Mouse (Mus musculus): Measurements from ENCODE around the gene Gm20715. TPM values are rescaled to one million over a fixed set of nuclear protein-coding genes. Genes with fewer than 3 reads are reported as not detected.

The Gm20715 gene
- polyA plus RNA-seq (2012; rRNA removed; ENCODE audit: low replicate concordance) = not detected in 2 replicates

DNA sequence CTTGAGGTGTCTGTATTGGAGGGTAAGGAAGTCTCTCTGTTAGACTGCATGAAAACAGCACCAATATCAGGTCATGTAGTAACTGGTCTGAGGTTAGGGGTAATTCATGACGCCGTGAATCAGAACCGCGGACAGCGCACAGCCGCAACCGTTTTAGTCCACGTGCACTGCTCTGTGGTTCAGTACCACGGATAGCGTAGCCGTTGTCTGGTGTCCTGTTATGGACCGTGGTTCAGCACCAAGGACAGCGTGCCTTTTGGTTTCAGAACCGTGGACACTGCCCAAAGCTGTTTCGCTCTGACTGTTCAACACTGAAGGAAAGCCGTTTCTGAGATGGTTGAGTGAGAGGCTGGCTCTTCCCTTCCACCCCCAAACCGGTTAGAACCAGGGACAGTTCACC, at the start of gene Gm20715:
Gene Gm20715, plus strand, starts transcription at position 235 of the 400 bp plus-strand sequence.

DNA sequence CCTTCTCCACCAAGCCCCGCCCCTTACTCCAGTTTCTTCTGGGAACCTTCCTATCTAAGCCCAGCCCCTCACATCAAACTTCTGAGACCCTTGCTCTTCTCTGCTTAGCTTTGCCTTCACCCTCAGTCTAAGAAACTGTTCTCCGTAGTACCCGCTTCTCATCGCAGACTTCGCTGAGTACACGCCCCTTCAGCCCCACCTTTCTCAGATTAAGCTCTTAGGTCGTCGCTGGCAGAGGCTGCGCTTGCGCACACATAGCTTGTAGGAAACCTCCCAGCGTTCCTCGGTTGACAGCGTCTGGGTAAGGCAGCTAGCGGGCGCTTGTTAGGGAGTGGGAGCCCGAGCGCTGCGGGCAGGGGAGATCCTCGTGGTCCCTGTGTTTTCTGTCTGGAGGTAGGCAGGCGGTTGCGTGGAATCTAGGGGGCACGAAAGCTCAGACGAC, 47.0 kb upstream of the Gm20715 start, which contains the start of gene Zfp78:
Gene Zfp78, plus strand, starts transcription at position 234 of the 442 bp plus-strand sequence.

DNA sequence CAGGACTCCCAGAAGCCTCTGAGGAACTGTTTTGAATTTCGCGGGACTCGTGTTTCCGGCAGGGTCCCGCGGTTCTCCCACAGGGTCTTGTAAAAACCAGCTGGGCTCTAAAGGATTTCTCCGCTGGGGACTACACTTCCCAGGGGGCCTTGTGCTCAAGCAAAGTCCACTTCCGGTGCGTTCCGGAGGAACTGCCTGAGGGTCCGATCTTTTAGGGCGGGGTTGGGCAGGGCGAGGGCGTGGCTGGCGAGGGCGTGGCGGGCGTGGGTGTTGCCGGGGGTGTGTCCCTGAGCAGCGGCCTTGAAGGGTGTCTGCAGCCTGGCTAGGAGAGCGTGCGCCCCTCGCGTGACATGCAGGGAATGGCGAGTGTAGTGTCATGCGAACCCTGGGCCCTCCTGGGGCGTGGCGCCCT, 27.0 kb upstream of the Gm20715 start, which contains the start of gene Zfp28:
Gene Zfp28, plus strand, starts transcription at position 252 of the 412 bp plus-strand sequence.

DNA sequence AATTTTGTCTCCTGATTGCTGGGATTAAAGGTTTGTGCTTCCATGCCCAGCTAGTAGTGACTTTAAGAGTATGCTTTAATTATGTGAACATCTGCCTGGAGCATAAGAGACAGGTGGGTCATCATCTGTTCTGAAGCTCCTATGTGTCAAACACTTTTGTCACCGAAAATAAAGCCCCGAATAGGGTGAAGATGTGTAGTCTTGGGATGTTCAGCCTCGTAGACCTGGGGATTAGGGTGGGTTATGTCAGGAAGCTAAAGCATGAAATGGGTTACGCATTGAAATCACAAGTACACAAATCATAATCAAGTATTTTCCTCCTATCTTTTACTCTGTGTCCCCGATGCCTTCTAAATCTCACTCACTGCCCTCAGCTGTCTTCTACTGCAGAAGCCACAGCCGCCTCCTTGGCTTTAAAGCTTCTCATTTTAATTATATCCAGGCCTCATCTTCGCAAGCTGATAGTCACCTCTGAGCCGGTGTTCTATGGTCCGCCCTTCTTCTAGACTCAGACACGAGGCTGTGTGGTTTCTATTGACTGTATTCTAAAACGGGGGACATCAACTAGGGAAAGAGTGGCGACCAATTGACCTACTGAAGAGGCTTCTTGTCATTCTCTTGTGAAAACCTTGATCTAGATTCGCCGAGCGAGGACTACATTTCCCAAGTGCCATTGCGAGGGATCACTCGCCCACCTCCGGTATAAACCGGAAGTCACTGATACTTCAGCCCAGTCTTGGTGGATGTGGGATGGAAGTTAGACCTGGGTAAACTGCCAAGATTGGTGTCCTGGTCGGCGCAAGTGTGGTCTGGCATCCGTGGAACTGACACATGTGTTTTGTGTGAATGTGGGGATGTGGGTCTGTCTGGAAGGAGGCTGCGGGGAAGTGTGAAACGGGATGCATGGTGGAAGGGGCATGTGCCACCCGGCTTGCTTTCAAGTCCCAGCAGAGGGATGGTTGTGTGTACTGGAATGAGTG, 11.8 kb upstream of the Gm20715 start, which contains the start of gene Smim17:
Gene Smim17, plus strand, starts transcription at position 720 of the 980 bp plus-strand sequence.

DNA sequence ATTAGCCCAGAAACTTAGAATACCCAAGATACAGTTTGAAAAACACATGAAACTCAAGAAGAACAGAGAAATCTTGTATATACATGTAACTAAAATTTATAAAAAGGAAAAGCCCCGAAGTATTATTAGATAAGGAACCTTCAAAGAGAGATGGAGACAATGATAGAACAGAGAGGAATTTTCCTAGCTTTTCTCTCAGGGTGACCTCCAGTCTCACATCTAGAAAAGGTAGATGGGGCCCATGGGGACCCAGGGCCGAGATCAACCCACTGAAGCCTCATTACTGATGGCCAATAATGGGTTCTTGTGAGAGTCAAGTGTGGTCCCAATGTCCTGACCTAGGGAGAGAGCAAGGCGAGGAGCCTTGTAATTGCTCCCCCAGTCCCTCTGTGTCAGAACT, 28.3 kb downstream of the Gm20715 start, which contains the start of gene Olfr1344:
Gene Olfr1344, plus strand, starts transcription at position 301 of the 400 bp plus-strand sequence.

DNA sequence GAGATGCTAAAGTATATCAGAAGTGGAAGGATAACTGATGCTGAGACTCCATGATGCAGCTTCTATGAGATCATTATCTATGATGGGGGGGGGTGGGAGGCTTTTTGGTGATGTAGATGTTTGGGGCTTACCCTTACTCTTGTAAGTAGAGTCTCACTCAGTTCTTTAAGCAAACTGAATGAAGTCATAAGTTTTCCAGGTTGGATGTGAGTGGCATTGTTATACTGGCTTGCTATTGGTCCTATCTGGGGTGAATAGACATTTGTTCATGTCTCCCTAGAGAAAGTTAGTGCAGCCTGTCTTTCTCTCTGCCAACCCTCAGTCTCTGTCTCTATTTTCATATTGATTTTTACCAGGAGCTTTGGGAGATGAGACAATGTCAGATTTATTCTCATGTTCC, 45.8 kb downstream of the Gm20715 start, which contains the start of gene Olfr1336:
Gene Olfr1336, plus strand, starts transcription at position 301 of the 400 bp plus-strand sequence.

DNA sequence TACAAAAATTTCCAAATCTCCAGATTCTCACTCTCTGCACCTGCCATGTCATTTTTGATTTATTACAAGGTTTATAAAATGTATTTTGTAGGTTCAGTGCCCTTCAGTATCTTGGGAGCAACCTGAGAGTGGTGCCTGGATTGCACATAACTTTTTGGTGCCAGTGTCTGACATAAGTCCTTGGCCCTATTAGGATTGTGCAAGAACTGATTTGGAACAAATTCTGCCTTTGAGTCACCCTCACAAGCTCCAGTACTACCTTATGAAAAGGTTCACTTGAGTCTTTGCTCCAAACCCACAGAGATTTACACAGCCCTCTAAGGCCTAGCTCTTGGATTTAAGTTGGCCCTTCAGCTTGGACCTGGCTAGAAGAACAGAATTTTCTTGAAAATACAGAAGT, 56.9 kb downstream of the Gm20715 start, which contains the start of gene Olfr1346:
Gene Olfr1346, plus strand, starts transcription at position 151 of the 400 bp plus-strand sequence.

DNA sequence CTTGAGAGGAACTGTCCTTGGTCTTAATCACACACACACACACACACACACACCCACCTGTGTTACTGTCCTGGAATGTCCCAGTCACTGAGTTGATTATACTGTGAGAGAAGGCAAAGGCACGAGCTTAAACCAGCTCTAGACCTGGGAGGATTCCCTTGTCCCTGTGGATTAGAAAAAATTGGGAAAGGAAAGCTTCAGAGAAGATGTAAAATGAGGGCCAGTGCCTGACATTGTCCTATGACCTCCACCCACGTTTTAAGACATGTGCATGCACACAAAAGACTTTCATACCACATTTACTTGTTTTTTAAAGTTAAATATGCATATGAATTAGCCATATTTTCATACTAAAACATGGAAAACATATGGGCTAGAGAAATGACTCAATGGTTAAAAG, 76.8 kb downstream of the Gm20715 start, which contains the start of gene Olfr5:
Gene Olfr5, minus strand, starts transcription at position 101 of the 400 bp plus-strand sequence.

Other genes starting within 250 kb of the Gm20715 start
- 13.4 and 35.9 TPM in 2 replicates for gene Zfp444, start 238.1 kb upstream of the Gm20715 start, polyA plus RNA-seq (2012; rRNA removed; ENCODE audit: low replicate concordance)
- not detected in 2 replicates for gene Galp, start 213.2 kb upstream of the Gm20715 start, polyA plus RNA-seq (2012; rRNA removed; ENCODE audit: low replicate concordance)
- gene Zscan5b, start 188.0 kb upstream of the Gm20715 start, polyA plus RNA-seq (2012; rRNA removed; ENCODE audit: low replicate concordance) = not detected in 2 replicates
- 0.46 and 1.5 TPM in 2 replicates for gene Epp13, start 157.6 kb upstream of the Gm20715 start, polyA plus RNA-seq (2012; rRNA removed; ENCODE audit: low replicate concordance)
- gene Zfp667, start 123.7 kb upstream of the Gm20715 start, polyA plus RNA-seq (2012; rRNA removed; ENCODE audit: low replicate concordance) = 1.6 and 1.8 TPM in 2 replicates
- 1.0 and 1.2 TPM in 2 replicates for gene Zfp583, start 79.0 kb upstream of the Gm20715 start, polyA plus RNA-seq (2012; rRNA removed; ENCODE audit: low replicate concordance)
- 0.09 and 0.27 TPM in 2 replicates for gene Gm3854, start 66.5 kb upstream of the Gm20715 start, polyA plus RNA-seq (2012; rRNA removed; ENCODE audit: low replicate concordance)
- 0.73 and 1.0 TPM in 2 replicates for gene Zfp78, start 47.0 kb upstream of the Gm20715 start, polyA plus RNA-seq (2012; rRNA removed; ENCODE audit: low replicate concordance)
- gene Zfp28, start 27.0 kb upstream of the Gm20715 start, polyA plus RNA-seq (2012; rRNA removed; ENCODE audit: low replicate concordance) = 4.2 and 5.3 TPM in 2 replicates
- gene Smim17, start 11.6 kb upstream of the Gm20715 start, polyA plus RNA-seq (2012; rRNA removed; ENCODE audit: low replicate concordance) = not detected in 2 replicates
- 0.07 TPM in 1 of 2 replicates, not detected in the other for gene Olfr1344, start 28.4 kb downstream of the Gm20715 start, polyA plus RNA-seq (2012; rRNA removed; ENCODE audit: low replicate concordance)
- not detected in 2 replicates for gene Olfr1336, start 45.9 kb downstream of the Gm20715 start, polyA plus RNA-seq (2012; rRNA removed; ENCODE audit: low replicate concordance)
- gene Olfr1346, start 56.8 kb downstream of the Gm20715 start, polyA plus RNA-seq (2012; rRNA removed; ENCODE audit: low replicate concordance) = not detected in 2 replicates
- 0.12 TPM in 1 of 2 replicates, not detected in the other for gene Olfr5, start 76.7 kb downstream of the Gm20715 start, polyA plus RNA-seq (2012; rRNA removed; ENCODE audit: low replicate concordance)
- not detected in 2 replicates for gene Olfr1347, start 89.5 kb downstream of the Gm20715 start, polyA plus RNA-seq (2012; rRNA removed; ENCODE audit: low replicate concordance)
- gene Olfr1348, start 98.5 kb downstream of the Gm20715 start, polyA plus RNA-seq (2012; rRNA removed; ENCODE audit: low replicate concordance) = not detected in 2 replicates
- gene Olfr1349, start 112.7 kb downstream of the Gm20715 start, polyA plus RNA-seq (2012; rRNA removed; ENCODE audit: low replicate concordance) = not detected in 2 replicates
- gene Olfr1350, start 154.6 kb downstream of the Gm20715 start, polyA plus RNA-seq (2012; rRNA removed; ENCODE audit: low replicate concordance) = not detected in 2 replicates